15 mouse cellular contexts compared by ENCODE assay signal in the genomic region with DNA sequence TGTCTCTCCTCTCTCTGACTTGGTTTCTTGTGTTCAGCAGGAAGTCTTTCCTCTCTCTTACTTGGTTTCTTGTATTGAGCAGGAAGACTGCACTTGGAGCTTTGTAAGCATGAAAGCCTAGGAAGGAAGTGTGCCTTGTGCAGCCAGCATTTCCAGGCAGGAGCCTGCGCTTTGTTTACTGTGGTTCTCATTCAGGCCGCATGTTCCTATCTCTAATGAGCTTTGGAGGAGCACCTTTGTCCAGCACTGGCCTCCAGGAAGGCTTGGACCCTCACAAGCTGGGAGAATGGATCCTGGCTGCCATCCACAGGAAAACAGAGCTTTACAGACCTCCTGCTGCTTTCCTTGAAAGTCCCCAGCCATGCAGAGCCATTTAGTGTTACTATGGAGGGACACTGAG. TPM values are rescaled to one million over a fixed set of nuclear protein-coding genes. Genes with fewer than 3 reads are reported as not detected.
DNase-seq lines count a peak whose midpoint lies in the region; ATAC-seq and TF ChIP-seq lines count a peak whose summit lies in the region.
"Had no signal": no experiment of that assay in that cellular context is flagged by ENCODE, and none has a peak within 500 bp of the region (broad histone marks: within the 10 kb centered on the region; RNA-seq: fewer than 3 reads in every experiment).

No protein-coding gene starts in this region.

- 64% methylated on average over 2 of the region's 2 CpGs for WGBS in heart, embryonic 10.5 days
- 68% methylated on average over 2 of the region's 2 CpGs for WGBS in lung, embryonic 14.5 days
- 61% methylated on average over 2 of the region's 2 CpGs for WGBS in lung, postnatal 0 days
- 66% methylated on average over 2 of the region's 2 CpGs for WGBS in heart, postnatal 0 days

- no peak overlapping the region for H3K4me3 ChIP-seq in heart, embryonic 10.5 days
- H3K4me3 ChIP-seq in lung, embryonic 14.5 days (ENCODE audit: low read depth, low read length) = no peak overlapping the region
- no peak overlapping the region for H3K4me3 ChIP-seq in lung, postnatal 0 days (ENCODE audit: low read depth, low read length)
- H3K4me3 ChIP-seq in heart, postnatal 0 days (ENCODE audit: low read depth, low read length) = no peak overlapping the region
- H3K4me3 ChIP-seq: embryonic facial prominence, embryonic 13.5 days; liver, embryonic 15.5 days; neural tube, embryonic 12.5 days had no signal

- H3K9me3 ChIP-seq in heart, embryonic 10.5 days = no peaks in the 10 kb centered on the region
- H3K9me3 ChIP-seq in lung, embryonic 14.5 days (ENCODE audit: low read depth, low read length) = no peaks in the 10 kb centered on the region
- no peaks in the 10 kb centered on the region for H3K9me3 ChIP-seq in lung, postnatal 0 days (ENCODE audit: low read length)
- H3K9me3 ChIP-seq in heart, postnatal 0 days (replicated peaks; ENCODE audit: control insufficient read depth, low read length) = no peaks in the 10 kb centered on the region
- H3K9me3 ChIP-seq: embryonic facial prominence, embryonic 13.5 days; liver, embryonic 15.5 days; neural tube, embryonic 12.5 days had no signal

- H3K27me3 ChIP-seq in heart, embryonic 10.5 days (ENCODE audit: insufficient read depth, poor library complexity, severe bottlenecking) = no peaks in the 10 kb centered on the region
- H3K27me3 ChIP-seq in lung, embryonic 14.5 days (ENCODE audit: insufficient read depth, low read length) = no peaks in the 10 kb centered on the region
- no peaks in the 10 kb centered on the region for H3K27me3 ChIP-seq in lung, postnatal 0 days (replicated peaks; ENCODE audit: insufficient read depth, low read length)
- no peaks in the 10 kb centered on the region for H3K27me3 ChIP-seq in heart, postnatal 0 days (ENCODE audit: control insufficient read depth, insufficient read depth, low read length)
- H3K27me3 ChIP-seq: embryonic facial prominence, embryonic 13.5 days; liver, embryonic 15.5 days; neural tube, embryonic 12.5 days had no signal

- peak; percentile 19 to 40 for DNase-seq in heart, adult 9 months (ENCODE audit: low spot score in 2 of 2)
- DNase-seq in heart, embryonic 10.5 days (ENCODE audit: low spot score) = no peak
- peak; percentile 39 for DNase-seq in lung, embryonic 14.5 days
- no peak for DNase-seq in lung, postnatal 0 days (ENCODE audit: low spot score)
- DNase-seq in heart, postnatal 0 days (ENCODE audit: low spot score) = no peak
- DNase-seq in kidney, postnatal 10 days = peak; percentile 23
- no peak for DNase-seq in retina, embryonic 14.5 days (ENCODE audit: low spot score)
- DNase-seq: adrenal gland, postnatal 36 days; cerebellum, adult 8-10 months; layer of hippocampus, postnatal 36 days had no signal

- no peak overlapping the region for H3K4me2 ChIP-seq in lung, embryonic 14.5 days
- no peak overlapping the region for H3K4me2 ChIP-seq in lung, postnatal 0 days (replicated peaks; ENCODE audit: low read depth, low read length)
- H3K4me2 ChIP-seq in heart, postnatal 0 days (ENCODE audit: low read depth, low read length) = no peak overlapping the region
- H3K4me2 ChIP-seq: embryonic facial prominence, embryonic 13.5 days; liver, embryonic 15.5 days; neural tube, embryonic 12.5 days had no signal

- H3K36me3 ChIP-seq in heart, embryonic 10.5 days = no peaks in the 10 kb centered on the region
- no peaks in the 10 kb centered on the region for H3K36me3 ChIP-seq in lung, embryonic 14.5 days (ENCODE audit: insufficient read depth)
- no peaks in the 10 kb centered on the region for H3K36me3 ChIP-seq in lung, postnatal 0 days (ENCODE audit: insufficient read depth, low read length)
- no peaks in the 10 kb centered on the region for H3K36me3 ChIP-seq in heart, postnatal 0 days (replicated peaks; ENCODE audit: control insufficient read depth, insufficient read depth, low read length)
- H3K36me3 ChIP-seq: liver, embryonic 15.5 days; neural tube, embryonic 12.5 days had no signal

- no peak for TF ChIP-seq CTCF in lung, embryonic 14.5 days (IDR thresholded peaks at IDR 0.05; ENCODE audit: low read depth)
- TF ChIP-seq CTCF in lung, postnatal 0 days (IDR thresholded peaks at IDR 0.05) = no peak
- TF ChIP-seq CTCF in heart, postnatal 0 days (IDR thresholded peaks at IDR 0.05; ENCODE audit: low read depth) = no peak

- no peak overlapping the region for H3K9ac ChIP-seq in lung, embryonic 14.5 days
- H3K9ac ChIP-seq in lung, postnatal 0 days (replicated peaks; ENCODE audit: low read depth) = no peak overlapping the region
- no peak overlapping the region for H3K9ac ChIP-seq in heart, postnatal 0 days (replicated peaks; ENCODE audit: low read depth, low read length)
- H3K9ac ChIP-seq: embryonic facial prominence, embryonic 13.5 days; liver, embryonic 15.5 days; neural tube, embryonic 12.5 days had no signal

- no peaks in the 10 kb centered on the region for H3K4me1 ChIP-seq in heart, embryonic 10.5 days
- peaks cover 8% of the 10 kb centered on the region; the same call in 1 of the 2 replicates for H3K4me1 ChIP-seq in lung, embryonic 14.5 days (ENCODE audit: insufficient read depth)
- no peaks in the 10 kb centered on the region; the same call in 1 of the 2 replicates for H3K4me1 ChIP-seq in lung, postnatal 0 days (ENCODE audit: insufficient read depth, low read depth, low read length)
- H3K4me1 ChIP-seq in heart, postnatal 0 days (ENCODE audit: control insufficient read depth, insufficient read depth) = peaks cover 4% of the 10 kb centered on the region; the same call in 1 of the 2 replicates
- H3K4me1 ChIP-seq: liver, embryonic 15.5 days had no signal

- H3K27ac ChIP-seq in heart, embryonic 10.5 days = no peak overlapping the region
- no peak overlapping the region for H3K27ac ChIP-seq in lung, embryonic 14.5 days (ENCODE audit: low read depth)
- no peak overlapping the region; the same call in 1 of the 2 replicates for H3K27ac ChIP-seq in lung, postnatal 0 days (ENCODE audit: low read length)
- H3K27ac ChIP-seq in heart, postnatal 0 days (ENCODE audit: low read depth) = peak overlapping the region; percentile 38
- H3K27ac ChIP-seq: embryonic facial prominence, embryonic 13.5 days; liver, embryonic 15.5 days; neural tube, embryonic 12.5 days; stomach, postnatal 0 days had no signal

- TF ChIP-seq EP300 in lung, postnatal 0 days (IDR thresholded peaks at IDR 0.05) = no peak
- 0 out of 2 replicates have a peak, but pooled peaks have one; percentile 25 for TF ChIP-seq EP300 in heart, postnatal 0 days (IDR thresholded peaks at IDR 0.05; ENCODE audit: low read depth)

- ATAC-seq in lung, embryonic 14.5 days (ENCODE audit: insufficient read depth) = no peak
- ATAC-seq in lung, postnatal 0 days = no peak
- no peak for ATAC-seq in heart, postnatal 0 days (ENCODE audit: insufficient read depth, low read depth)

RNA-seq across cellular contexts. Expression of gene Fat4, which starts 32.2 kb away (rescaled TPM):
- 2.6 and 3.9 TPM in 2 replicates for polyA plus RNA-seq in heart, embryonic 10.5 days (2016; fragmentation: Nextera tagmentation; extraction: Ambion mirVana)
- 9.3 and 9.7 TPM in 2 replicates for polyA plus RNA-seq in lung, embryonic 14.5 days (2014; fragmentation: Nextera tagmentation; extraction: Ambion mirVana)
- polyA plus RNA-seq in lung, postnatal 0 days (2015; fragmentation: Nextera tagmentation; extraction: Ambion mirVana) = 3.3 and 3.5 TPM in 2 replicates
- total RNA-seq in heart, postnatal 0 days (2014; rRNA removed; ENCODE audit: low replicate concordance) = 14.0 and 16.1 TPM in 2 replicates
- polyA plus RNA-seq in heart, postnatal 0 days (2015; fragmentation: Nextera tagmentation; extraction: Ambion mirVana) = 0.97 and 1.0 TPM in 2 replicates
- total RNA-seq: megakaryocyte-erythroid progenitor cell, adult 5-6 weeks had no signal

Comparison
In these comparisons a context has a peak if more than half of its experiments do, and no peak if none do; other contexts are left out.
1. DNase-seq: peak in heart, adult 9 months (2 of 2), lung, embryonic 14.5 days (single experiment) and kidney, postnatal 10 days (single experiment); none in heart, embryonic 10.5 days (single experiment), lung, postnatal 0 days (single experiment), heart, postnatal 0 days (single experiment) and retina, embryonic 14.5 days (single experiment).